Mouse (Mus musculus): Measurements from ENCODE around the gene A730009L09Rik.
A peak's percentile ranks its signal among the peaks of the same experiment; 100 is the strongest.

Gene A730009L09Rik

DNA sequence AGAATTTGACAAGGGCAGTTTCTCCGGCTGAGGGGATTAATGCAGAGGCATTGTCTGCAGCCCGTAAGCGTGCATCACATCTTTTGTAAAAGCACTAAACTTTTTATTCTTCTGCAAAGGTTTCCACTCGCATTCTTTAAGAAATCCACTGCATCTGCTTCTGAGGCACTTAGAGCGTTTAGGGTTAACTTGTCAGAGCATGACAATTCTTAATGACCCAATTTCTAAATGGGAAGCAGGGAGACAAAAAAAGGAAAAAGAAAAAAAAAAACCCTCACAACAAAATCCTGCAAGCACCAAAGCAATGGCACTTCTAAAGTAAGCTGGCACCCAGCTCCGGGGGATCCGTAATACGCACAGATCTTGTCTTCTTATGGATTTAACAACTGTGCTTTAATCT lies at the start of gene A730009L09Rik:
A730009L09Rik (plus strand) TSS at position 301 of the 400 bp plus-strand sequence.
- no peak for DNase-seq

DNA sequence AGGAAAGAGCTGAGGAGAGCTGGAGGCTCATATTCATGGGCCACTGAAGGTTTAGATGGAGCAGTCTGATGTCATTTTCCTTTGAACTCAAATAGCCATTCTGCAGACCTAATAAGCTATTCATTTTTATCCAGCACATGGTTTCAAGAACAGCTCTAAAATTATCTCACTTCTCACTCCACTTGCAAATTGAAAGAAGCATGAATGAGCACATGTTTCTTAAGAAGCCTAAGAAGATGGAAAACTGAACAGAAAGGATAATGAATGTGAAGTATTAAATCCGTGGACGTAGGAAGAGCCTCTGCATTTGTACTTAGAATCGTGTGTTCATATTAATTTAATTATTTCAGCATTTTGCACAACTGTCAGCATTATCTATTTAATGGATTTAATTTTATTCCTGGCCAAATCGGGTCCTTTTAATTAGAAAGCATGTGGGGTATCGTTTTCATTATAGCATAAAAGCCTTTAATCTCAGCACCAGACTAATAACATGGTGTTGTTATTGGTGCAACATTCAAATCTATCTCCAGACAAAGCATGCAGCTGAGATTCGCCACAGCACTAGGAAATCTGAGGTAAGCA lies 49.2 kb upstream of the A730009L09Rik start:
- DNase-seq, result no peak

DNA sequence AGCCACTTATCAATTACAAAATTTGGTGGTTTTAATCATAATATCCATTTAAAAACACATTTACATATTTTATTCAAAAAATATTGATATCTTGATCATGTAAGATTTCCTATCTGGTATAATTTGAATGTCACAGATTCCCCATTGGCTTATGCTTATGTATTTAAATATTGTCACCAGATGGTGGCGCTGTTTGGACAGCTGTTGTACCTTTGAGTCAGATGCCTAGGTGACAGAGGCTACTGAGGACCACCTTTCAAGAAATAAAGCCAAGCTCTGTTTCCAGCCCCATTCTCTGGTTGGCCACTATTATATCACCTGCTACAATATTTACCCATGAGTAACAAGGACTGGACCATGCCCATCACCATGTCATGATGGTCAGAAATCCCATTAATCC lies 46.0 kb upstream of the A730009L09Rik start:
- DNase-seq, result no peak

DNA sequence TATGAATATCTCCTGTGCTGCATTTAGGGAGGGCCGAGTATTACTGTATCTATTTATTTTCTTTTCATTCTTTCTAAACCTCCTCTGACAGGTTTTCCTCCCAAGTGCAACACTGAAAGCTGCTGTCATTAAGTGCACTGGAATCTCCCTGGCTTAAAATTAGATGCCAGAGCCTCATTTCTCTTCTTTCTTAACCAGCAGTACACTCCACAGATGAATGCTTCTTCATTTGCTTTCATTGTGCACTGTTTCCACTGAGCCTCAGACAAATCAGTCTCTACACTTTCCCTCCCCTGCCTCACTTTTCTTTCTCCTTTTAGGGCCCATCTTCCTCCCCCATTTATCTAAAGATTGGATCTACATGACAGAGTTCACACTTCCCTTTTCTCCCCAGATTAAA lies 44.9 kb upstream of the A730009L09Rik start:
- DNase-seq, result no peak

DNA sequence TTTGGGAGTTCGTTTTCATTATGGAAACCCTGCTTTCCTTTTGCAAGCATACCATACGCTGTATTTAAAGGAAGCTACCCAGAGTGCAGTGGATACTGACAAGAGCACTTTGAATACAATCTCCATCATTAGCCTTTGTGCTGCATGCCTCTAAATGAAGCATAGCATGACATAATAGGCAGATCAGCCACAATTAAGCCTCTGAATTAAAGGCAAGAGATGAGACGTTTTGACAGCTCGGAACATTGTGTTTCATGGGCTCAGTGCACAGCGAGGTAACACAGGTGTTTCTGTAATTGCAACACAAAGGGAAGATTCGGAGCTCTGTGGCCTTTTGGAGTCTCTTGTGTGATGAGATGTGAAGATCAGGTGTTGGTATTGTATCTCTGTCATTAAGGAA lies 41.5 kb upstream of the A730009L09Rik start:
- no peak for DNase-seq

DNA sequence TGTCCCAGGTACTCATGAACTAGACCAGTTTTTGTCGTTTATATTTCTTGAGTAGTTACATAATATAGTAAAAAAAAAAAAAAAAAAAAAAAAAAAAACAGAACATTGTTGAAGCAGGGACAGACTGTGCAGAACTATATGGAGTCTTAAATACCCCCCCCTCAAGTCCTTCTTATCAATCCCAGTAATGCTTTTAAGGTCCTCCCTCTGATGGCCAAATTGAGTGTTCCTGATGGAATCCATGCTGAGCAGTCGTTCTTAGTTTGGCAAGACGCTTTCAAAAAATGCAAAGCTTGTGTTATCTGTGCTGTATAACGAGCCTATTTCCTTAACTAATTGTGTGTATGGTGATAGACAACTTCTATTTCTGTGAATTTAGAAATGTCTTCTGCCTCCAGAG lies 40.2 kb upstream of the A730009L09Rik start:
- peak; percentile 17 to 18 for DNase-seq

DNA sequence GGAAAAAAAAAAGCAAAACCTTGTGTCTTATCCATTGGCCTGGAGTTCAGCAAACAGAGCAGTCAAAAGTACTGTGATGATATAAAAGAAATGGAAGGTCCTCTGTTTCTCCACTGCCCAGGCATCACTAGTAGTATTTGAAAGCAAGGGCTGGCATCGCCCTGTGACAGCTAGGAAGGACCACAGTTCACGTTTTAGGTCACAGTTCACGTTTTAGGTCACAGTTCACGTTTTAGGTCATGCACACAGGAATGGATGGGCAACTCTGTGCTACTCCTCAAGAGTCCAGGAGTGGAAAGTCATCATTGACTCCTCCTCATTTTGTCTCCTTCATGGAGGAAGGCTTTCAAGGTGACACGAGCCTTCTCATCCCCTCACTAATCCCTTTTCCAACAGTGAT lies 38.0 kb upstream of the A730009L09Rik start:
- no peak for DNase-seq

DNA sequence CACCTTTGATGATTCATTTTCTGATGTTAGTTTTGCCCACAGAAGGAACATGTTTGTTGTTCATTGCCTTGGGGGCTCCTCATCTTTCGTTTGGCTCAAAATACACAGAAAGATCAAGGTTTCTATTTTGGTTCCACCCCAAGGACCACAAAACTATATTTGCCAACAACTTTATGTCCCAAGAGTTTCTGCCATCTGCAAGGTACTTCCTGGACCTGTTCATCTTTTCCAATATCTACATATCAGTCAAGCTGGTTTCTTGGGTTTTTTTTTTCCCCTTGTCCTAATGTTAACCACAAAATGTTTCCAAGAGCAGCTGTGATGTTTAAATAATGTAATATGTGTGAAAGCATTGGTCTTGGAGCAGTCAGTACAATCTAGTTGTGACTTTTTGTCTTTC lies 37.4 kb upstream of the A730009L09Rik start:
- DNase-seq, result no peak

DNA sequence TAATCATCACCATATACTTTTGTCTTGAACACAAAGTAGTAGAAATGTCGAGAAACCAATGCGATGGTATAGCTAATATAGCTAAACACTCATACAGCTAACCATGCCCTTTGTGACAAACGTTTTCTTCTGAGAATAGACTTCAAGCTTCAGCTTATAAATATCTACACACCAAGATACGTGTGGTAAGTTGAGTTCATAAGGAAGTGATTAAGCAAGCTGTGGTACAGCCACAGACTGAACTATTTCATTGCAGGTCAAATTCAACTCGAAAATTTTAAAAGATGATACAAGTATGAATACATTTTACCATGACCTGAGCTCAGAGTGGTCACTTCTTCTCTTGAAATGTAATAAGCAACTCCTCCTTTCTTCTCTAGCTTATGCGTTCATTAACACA lies 37.0 kb upstream of the A730009L09Rik start:
- no peak for DNase-seq

DNA sequence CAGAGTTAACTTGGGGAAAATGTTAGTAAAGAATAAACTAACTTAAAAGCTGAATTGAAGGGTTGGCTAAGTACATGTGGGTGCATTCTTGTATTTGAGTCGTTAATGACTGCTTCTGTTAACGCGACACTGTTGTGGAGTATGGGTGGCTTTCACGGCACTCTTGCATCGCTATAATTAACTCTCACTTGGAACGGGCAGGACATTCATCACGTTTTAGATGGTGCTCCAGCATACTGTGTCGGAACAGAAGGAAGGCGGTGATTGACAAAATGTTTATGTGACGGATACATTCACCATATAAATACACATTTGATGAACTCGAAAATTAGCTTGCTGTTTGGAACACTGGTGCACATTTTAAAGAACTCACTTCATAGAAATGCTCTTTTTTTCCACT lies 29.0 kb upstream of the A730009L09Rik start:
- DNase-seq, result no peak

DNA sequence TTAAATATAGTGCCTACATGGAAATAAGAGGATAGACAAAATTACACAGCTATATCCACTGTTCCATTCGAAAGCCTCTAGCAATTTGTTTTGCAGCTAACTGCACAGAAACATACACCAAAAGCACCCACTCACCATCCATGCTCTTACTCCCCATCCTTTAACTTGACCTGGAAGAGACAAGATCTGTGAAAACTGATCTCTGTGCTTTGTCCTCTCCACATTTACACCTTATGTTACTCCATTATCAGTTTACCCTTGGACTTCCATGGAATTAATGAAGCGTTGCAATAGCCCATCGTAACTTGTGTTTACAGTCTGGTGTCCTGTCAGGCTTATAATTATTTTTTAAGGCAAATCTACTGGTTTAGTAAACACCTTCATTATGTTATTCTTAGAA lies 20.1 kb upstream of the A730009L09Rik start:
- no peak for DNase-seq

DNA sequence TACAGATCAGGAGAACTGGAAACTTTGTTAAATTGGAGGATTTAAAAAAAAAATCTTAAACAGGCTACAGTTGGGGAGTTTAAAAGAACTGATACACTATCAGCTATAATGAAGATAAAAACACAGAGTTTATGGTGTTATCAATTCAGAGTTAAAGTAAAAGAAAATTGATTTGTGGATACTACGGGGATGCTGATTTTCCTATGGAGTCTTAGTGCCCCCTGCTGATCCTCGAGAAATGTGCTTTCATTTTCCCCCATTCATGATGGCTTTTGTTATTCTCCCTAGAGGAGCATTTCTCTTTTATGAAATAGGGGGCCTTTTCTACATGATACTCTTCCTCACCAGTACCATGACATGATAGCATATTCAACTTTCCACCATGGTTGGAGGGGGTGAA lies 19.5 kb upstream of the A730009L09Rik start:
- no peak for DNase-seq

DNA sequence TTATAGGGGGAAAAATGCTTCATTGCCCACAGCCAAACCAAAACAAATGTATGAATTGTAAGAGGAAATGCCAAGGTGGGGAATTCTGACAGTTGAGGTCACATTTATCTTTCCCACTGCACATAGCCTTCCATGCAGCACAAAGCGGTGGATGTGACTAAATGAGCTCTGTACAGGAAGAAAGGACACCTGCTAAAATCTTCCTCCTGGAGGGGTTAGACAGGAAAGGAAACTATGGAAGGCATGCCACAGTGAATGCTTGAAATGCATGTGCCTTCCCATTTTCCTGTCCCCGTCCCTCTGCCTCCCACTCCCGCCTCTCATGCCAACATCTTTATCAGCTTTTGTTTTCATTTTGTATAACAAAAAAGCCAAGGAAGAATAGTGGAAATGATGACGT lies 7.2 kb upstream of the A730009L09Rik start:
- DNase-seq, result no peak

DNA sequence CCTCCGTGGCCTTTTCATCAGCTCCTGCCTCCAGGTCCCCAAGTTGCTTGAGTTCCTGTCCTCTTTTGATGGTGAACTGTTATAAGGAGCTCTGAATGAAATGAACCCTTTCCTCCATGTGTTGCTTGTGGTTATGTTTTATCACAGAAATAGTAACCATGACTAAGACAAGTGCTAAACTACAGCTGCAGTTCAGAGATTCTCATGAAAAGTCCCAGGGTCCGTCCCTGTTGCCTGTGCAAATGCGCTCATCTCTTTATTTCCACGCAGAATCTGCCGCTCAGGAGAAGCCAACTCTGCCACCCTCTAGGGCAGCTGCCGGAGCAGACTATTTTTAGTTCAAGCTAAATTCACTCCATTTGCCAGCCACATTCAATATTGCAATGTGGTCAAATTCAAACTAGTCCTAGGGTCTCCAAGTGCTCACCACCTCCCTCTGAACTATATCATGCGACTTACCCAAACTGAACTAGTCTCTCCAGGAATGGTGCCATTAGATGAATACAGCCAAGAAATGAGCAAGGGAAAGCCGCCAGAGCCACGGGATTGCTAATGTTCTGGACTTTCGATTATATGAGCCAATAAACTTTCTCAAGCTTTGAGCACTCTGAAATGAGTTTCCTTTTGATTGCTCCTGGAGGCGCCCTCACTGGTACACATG lies 7.2 kb downstream of the A730009L09Rik start:
- no peak for DNase-seq

DNA sequence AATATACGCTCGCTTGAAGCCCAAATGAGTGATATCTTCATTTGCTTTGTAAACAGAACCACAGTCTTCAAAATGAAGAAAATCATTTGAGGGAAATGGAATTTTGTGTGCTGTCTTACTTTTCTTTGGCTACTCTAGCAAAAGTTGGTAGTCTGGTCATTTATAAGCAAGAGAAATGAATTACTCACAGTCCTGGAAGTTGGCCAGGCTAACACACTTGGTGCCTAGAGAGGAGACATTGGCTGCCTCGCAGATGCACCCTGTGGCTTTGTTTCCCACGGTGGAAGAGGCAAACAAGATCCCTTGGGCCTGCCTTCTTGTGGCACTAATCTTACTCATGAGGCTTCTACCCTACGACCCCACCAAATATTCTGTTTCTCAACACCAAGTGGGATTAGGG lies 8.1 kb downstream of the A730009L09Rik start:
- no peak for DNase-seq

DNA sequence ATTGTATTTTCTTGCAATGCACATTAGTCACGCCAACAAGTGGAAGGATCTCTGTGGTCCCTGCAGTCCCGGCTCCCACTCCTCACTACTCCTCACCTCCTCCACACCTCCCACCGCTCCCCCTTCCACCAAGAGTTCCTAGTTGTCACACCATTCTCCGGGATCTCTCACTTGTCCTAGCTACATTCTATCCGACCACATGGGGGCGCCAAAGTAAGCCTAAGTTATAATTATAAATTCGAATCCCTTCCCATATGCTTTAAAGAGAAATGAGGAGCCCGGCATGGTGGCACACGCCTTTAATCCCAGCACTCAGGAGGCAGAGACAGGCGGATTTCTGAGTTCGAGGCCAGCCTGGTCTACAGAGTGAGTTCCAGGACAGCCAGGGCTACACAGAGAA lies 12.5 kb downstream of the A730009L09Rik start:
- peak in 1 of 2 experiments; percentile 23 for DNase-seq

DNA sequence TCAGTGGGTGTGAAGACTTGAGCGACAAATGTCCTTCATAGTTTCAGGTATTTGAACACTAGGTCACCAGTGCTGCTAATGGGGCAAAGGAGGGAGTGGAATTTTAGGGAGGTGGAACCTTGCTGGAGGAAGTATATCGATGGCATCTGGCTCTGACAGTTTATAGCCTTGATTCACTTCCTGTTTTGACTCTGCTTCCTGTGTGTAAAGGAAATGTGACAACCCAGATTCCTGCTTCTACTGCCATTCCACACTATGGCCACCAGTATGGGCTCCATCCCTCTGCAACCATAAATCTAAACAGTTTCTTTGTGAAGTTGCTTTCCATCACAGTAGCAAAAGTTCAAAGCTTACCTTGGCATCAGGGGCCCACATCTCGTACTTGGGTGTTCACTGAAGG lies 17.9 kb downstream of the A730009L09Rik start:
- DNase-seq, result no peak

DNA sequence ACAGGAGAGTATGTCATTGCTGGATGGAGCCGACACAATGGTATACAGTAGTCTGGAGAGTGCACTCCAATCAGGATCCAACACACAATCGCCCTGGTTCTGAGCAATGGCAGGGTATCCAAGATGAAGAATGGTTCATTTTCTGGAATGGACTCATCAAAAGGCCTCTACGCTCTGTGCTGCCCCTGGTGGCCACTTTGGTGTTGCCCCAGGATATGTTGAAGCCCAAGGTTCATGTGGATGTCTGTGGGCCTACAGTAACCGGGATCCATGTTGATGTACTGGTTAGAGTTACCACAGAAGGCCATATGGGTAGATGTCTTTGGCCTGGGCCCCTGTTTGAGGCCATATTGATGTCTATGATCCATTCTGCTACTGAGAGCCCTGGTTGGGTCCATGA lies 31.1 kb downstream of the A730009L09Rik start:
- DNase-seq, result no peak

DNA sequence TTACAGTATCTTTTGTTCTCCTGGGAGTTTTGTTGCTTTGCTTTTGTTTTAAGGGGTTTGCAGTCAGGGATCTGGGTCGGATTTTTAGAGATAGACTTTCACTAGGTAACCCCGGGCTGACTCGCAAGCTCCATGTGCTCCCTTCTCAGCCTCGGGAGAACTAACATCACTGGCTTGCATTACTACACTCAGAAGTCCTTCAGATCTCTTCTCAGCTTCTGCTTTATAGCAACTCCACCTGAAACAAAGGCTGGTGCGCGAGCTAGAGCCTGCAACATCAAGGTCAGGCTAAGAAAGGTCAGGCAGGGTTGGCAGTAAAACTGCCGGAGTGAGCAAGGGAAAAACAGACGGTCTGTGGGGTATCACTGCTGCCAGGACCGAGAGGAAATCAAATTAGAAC lies 34.2 kb downstream of the A730009L09Rik start:
- DNase-seq, result no peak

DNA sequence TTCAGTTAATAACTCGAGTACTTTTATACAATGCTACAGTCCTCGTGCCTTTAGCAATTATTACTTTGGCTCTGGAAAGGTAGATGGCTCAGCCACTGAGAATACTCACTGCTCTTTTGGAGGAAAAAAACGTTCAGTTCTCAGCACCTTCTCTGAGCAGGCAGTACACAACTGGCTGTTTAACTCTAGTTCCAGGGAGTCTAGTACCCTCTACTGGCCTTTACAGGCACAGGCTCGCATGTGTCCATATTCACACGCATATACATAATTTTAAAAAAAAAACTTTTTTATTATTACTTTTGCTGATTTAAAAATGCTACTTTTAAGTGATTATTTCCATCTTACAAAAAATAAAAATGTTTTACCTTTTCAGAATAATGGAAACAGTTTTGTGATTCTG lies 35.5 kb downstream of the A730009L09Rik start:
- DNase-seq, result no peak

DNA sequence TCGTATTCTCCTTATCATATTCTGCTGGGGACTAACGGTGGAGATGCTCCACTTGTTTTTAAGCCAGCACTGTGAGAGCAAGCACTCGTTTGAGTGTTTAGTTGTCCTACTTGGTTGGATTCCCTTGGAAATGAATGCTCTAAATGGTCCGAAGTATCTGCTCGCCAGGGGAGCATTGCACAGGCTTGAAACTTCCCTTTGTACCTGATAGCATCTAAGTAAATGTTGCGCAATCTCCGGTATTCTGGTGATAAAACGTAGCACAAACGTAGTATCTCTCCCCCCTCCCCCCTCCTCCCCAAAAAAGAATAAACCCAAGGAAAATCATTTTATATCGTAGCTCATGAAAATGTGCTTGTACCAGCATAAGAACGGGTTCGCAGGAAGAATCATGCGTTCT lies 39.1 kb downstream of the A730009L09Rik start:
- DNase-seq, result no peak

DNA sequence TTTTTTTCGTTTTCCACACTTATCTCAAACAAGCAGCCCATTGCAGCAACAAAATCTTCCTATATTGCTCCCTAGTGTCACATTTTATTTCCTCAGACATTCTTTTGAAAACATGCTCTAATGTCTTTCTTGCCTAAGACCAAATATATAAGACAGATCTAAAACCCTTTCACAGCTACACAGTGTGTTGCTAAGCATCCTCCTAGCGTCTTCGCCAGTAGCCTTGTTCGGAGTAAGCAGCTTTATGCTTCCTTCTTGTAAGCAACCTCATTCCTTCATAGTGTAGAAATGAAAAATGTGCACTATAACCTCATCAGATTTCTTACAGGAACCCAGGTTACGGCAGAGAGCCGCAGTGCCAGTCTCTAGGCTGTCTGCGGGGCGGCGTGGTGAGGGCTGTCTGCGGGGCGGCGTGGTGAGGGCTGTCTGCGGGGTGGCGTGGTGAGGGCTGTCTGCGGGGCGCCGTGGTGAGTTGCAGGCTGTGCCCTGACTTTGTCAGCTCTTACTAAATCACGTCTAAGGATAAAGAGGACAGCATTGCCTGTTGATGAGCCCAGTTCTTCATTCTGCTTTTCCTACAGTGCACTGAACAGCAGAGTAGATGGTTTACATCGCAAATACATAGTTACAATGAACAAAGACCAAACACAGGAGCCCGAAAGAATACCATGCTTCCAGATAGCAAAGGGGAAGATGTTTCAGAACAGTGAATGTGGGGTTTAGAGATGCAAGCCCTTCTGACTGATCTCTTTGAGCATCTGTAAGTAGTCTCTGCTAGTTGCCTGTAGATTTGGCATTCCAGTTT lies 43.4 kb downstream of the A730009L09Rik start:
- no peak for DNase-seq

DNA sequence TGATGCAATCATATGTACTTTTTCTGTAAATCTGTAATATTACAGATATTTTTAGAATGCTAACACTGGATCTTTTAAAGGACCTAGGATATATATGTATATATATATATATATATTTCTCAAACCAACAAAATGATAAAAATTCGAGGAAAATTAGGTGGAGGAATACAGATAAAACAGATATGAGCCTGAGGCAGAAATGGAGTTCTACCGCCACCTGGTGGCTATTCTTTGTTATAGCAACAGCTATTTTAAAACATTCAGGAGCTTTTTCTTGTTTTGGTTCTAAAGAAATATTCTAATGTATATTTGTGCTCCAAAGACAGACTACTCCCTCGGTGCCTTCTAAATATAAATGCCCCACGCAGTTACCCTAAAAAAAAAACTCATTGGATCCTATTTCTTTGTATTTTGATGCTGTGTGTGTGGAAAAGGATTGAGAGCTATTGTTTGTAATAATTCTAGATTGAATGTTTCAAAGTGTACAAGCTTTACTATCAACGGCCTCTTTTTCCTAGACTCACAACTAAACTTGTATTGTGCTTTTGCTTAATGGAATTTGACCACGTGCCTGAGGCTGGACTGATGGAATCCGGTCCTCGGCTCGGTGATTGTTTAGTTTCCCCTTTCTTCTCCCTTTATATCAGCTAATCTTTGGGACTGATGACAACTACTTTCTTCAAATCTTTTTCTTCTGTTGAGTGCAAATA lies 44.8 kb downstream of the A730009L09Rik start:
- DNase-seq, result no peak

DNA sequence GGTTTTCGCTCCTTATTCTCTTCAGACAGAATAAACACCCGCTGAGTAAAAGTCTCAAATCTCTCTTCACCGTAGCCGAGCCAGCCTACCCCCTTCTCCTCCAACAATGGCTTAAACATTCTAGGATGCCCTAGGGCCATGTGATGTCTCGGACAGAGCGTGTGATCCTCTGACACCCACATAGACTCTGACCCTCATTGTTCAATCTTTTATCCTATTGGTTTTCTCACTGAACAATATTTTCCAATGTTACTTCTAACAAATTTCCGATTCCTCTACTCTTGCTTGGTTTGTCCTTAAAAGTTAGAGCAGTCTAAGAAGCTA lies 45.3 kb downstream of the A730009L09Rik start:
- no peak for DNase-seq
